Comparison of ENCODE assay signal across 18 mouse cellular contexts in the genomic region with DNA sequence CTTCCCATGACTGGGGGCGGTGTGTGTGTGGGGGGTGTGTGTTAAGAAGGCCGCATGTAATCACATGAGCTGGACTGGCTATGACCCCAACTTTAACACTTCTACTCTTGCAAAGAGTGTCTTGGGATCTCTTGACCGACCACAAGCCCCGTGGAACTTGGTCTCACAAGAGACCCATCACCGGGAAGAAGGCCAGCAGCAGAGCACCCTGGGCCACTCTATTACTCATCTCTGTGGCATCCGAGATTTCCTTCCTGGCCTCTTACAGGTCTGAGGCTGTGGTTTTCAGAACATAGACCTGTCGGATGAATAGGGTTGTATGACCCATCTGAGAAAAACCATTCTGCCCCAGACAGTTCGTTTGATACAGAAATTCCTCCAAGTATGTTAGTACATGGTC.
"Had no signal": no experiment of that assay in that cellular context is flagged by ENCODE, and none has a peak within 500 bp of the region (broad histone marks: within the 10 kb centered on the region; RNA-seq: fewer than 3 reads in every experiment).

No protein-coding gene starts in this region.

- H3K27me3 ChIP-seq: neural tube, embryonic 13.5 days; neural tube, embryonic 15.5 days had no signal

- H3K4me2 ChIP-seq: lung, embryonic 14.5 days; neural tube, embryonic 13.5 days; neural tube, embryonic 15.5 days had no signal

- H3K27ac ChIP-seq: midbrain, embryonic 10.5 days; neural tube, embryonic 13.5 days; neural tube, embryonic 15.5 days had no signal

- H3K4me3 ChIP-seq: midbrain, embryonic 10.5 days; myocyte; neural tube, embryonic 13.5 days; neural tube, embryonic 15.5 days had no signal

- H3K9ac ChIP-seq: lung, embryonic 14.5 days; neural tube, embryonic 13.5 days; neural tube, embryonic 15.5 days had no signal

- H3K4me1 ChIP-seq: neural tube, embryonic 13.5 days; neural tube, embryonic 15.5 days had no signal

- H3K9me3 ChIP-seq: neural tube, embryonic 13.5 days; neural tube, embryonic 15.5 days had no signal

- ATAC-seq: midbrain, embryonic 16.5 days had no signal

- DNase-seq: lung, adult 18-20 months; lung, embryonic 14.5 days; lung, postnatal 10 days; lung, postnatal 4 days; midbrain, embryonic 14.5 days; retina, postnatal 1 day; right cerebral cortex, adult 18-20 months; right cerebral cortex, postnatal 25 days; right cerebral cortex, postnatal 4 days; spleen, adult 18-20 months; thymus, adult 18-20 months; thymus, postnatal 14 days; thymus, postnatal 36 days had no signal
